ENCODE assay signal across 7 mouse cellular contexts in the genomic region with DNA sequence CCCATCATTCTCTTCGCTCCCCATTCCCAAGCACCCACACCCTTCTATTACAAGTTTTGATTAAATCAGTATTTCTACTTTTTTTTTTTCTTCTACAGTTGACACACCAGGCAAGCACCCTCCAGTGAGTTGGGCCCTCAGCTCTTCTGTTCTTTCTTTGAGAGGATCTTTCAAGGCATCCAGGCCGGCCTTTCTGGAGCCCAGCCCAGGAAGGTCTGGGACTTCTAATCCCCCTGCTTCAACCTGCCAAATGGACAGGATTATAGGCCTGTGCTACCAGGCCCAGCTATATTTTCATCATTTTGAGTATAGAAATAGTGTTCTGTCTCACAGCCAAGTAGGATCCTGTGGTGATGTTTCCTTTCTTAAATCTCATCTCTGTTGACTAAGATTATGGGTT.
"Had no signal": no experiment of that assay in that cellular context is flagged by ENCODE, and none has a peak within 500 bp of the region (broad histone marks: within the 10 kb centered on the region; RNA-seq: fewer than 3 reads in every experiment).

No protein-coding gene starts in this region.

- DNase-seq: lung, adult 2 months; lung, postnatal 14 days; lung, postnatal 36 days; right cerebral cortex, postnatal 14 days; thymus, adult 2 months; thymus, postnatal 25 days; thymus, postnatal 4 days had no signal
